Mouse (Mus musculus): ENCODE results near the gene Olfr653.

Olfr653 gene

DNA sequence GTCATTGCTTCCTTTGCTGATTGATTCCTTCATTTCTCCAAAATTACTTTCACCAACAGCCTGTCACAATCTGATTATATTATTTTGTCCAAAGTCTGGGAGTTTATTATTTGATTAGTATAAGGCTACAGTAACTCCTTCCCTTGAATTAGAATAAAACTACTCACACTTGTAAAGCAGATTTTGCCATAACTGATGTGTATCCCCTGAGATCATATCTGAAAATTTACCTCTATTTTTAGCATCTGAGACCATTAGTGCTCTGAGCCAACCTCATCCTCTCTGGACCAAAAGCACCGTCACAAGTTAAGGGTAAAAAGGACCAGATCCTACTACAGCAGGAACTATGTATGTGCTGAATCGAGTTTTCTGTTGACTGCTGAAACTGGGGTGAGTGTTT lies at the start of gene Olfr653:
Gene Olfr653 (plus strand): TSS at position 301 of the 400 bp plus-strand sequence.
- DNase-seq (ENCODE audit: low spot score in 2 of 2): no peak

DNA sequence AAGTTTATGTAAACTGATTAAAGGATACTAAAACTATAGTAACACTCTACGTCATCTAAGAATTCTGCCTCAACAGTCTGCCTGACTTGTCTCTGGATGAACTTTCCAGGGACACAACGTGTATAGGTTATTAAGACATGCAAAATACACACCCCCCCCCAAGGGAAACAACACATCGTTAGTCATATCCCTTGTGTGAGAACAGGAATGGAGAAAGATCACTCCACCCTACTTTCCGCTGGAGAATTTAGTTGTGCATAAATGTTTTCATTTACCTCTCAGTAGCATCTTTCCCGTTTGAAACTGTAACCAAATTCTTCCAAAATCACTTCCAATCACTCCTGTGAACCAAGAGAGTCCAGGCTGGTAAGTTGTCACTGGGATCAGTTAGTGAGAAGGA lies 27.3 kb upstream of the Olfr653 start, which contains the start of gene Olfr651:
Gene Olfr651 (plus strand): TSS at position 301 of the 400 bp plus-strand sequence.
- DNase-seq (ENCODE audit: low spot score in 2 of 2): no peak

DNA sequence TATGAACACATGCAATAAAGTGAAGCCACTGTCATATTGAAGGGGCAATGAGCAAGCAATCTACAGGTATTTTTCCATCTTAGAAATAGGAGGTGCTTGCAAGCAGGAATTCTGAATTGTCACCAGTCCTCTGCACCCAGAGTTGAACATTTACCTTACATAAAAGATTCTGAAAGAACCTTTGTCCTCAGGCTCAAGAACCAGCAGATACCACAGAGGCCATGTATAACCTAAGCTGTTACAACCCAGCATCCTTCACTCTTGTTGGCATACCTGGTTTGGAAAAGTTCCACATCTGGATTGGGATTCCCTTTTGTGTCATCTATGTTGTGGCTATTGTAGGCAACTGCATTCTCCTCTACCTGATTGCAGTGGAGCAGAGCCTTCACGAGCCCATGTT lies 24.4 kb upstream of the Olfr653 start:
- no peak for DNase-seq (ENCODE audit: low spot score in 2 of 2)

DNA sequence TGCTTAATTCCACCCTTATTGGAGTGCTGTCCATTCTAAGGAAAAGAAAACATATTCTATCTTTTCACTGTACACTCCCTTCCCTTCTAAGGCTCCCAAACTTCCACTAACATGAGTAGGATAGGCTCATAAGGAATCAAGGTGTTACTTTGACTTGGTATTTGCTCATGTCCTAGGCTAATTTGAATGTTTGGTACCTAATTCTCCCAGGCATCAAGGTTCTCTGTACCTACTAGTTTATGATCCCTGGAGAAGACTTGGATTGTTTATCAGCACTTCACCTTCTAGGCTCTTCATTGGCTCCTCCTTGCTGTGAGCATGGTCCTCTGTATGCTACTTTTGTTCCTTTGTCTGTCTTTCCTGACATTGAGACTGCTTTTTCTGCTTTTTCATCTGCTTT lies 16.5 kb upstream of the Olfr653 start, which contains the start of gene Olfr652:
Gene Olfr652 (plus strand): TSS at position 301 of the 400 bp plus-strand sequence.
- DNase-seq (ENCODE audit: low spot score in 2 of 2): no peak

DNA sequence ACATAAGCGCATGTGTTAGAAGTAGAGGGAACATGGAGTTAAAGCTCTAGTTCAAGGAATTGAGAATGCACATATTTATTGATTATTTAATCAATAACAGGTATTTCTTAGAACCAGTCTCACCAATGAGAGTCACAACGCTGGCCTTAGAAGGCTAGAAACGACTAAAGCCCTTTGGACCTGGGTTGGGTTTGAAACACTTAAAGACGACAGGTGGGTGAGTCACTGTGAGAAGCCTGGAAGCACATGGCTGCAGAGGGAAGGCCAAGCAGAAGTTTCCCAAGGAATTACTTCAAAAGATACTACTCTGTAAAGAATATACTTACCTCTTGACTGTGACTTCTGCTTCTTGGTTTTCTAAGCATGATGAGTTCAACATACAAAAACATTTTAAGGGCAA lies 3.7 kb downstream of the Olfr653 start:
- DNase-seq (ENCODE audit: low spot score in 2 of 2): no peak

DNA sequence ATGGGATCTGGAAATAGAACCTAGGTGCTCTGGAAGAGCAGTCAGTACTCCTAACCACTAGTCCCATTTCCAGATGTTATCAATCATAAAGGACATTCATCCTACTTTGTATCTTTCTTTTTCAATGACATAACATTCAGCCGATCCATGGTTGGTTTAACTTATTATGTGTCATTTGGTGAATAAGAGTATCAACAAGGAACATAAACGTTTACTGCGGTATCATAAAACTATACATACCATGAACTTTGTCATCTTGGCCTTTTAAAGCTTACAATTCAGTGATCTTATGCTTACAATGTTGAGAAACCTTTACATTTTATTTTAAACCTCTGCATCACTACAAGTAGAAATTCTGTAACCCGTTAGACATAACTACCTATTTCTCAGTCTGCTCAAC lies 4.3 kb downstream of the Olfr653 start:
- DNase-seq (ENCODE audit: low spot score in 2 of 2): no peak

DNA sequence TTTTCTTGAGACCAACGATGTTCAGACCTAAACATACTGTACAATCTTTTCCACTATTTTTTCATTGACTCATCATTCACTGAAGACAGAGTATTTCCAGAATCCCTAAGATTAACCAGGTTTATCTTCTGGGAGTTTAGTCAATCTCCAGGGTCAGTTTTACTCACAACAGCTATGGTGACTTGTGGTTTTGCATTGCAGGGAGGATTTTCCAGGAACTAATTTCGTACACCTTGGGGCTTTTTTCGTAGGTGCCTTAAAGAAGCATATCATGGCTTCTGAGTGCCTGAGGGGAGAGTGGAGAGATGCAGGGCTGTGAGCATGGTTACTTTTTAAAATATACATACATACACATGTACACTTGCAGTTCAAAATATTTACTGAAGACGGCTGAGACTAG lies 9.6 kb downstream of the Olfr653 start, which contains the start of gene Olfr654:
Gene Olfr654 (plus strand): TSS at position 301 of the 400 bp plus-strand sequence.
- no peak for DNase-seq (ENCODE audit: low spot score in 2 of 2)

DNA sequence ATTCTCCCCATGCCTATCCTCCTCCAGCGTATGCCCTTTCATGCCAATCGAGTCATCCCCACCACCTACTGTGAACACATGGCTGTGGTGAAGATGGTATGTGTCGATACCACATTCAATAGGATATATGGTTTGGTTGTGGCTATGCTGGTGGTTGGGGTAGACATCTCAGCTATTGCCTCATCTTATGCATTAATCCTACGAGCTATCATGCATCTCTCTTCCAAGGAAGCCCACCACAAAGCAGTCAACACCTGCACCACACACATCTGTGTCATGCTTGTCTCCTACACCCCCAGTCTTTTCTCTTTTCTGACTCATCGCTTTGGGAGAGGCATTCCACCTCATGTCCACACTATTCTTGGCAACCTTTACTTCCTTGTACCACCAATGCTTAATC lies 11.2 kb downstream of the Olfr653 start:
- no peak for DNase-seq (ENCODE audit: low spot score in 2 of 2)

DNA sequence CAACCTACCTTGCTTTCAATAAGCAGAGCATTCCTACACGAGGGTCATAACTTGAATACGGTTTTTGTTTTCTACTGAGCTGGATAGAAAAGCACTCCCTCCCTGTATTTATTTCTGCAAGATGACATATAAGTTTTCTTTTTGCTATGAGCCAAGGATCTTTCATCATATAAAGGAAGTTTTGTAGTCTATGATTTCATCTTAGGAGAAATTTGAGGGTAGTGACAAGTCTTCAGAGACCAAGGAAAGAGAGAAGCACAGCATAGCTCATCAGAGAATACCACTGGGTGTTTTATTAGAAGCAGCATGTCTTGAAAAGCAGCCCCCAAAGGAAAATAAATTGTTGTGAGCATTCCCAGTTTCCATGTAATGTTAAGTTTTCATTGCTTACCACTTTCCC lies 24.6 kb downstream of the Olfr653 start, which contains the start of gene Olfr655:
Gene Olfr655 (minus strand): TSS at position 101 of the 400 bp plus-strand sequence.
- DNase-seq (ENCODE audit: low spot score in 2 of 2): no peak

DNA sequence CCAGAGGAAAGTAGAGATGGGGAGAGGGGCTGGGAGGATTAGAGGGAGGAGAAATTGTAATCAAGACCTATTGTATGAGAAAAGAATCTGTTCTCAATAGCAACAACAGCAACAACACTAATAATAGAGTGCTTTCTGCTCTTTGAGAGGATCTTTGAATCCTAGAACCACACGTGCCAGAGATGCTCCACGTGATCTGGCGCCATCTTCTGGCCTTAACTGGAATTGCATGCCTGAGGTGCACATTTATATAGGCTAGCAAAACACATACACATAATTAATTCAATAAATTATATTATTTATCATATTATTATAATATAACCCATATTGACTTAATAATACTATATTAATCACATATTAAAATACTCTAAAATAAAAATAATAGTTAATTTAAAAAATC lies 26.1 kb downstream of the Olfr653 start:
- DNase-seq (ENCODE audit: low spot score in 2 of 2): peak; percentile 11 to 40

DNA sequence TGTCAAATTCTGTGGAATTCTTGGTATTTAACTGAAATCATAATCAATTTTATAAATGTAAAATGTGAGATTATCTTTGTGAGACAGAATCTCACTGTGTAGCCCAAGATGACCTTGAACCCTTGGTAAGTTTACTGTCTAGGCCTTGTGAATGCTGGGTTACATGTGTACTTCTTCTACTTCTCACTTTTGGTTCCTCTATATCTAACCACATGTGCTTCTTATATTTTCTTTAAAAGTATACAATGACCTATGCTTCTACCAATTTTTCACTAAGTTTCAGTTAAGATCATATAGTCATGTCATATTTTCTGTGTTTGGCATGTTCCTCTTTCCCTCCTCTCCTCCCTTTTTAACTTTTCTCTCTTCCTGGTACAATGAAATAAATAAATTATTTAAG lies 27.6 kb downstream of the Olfr653 start:
- no peak for DNase-seq (ENCODE audit: low spot score in 2 of 2)

DNA sequence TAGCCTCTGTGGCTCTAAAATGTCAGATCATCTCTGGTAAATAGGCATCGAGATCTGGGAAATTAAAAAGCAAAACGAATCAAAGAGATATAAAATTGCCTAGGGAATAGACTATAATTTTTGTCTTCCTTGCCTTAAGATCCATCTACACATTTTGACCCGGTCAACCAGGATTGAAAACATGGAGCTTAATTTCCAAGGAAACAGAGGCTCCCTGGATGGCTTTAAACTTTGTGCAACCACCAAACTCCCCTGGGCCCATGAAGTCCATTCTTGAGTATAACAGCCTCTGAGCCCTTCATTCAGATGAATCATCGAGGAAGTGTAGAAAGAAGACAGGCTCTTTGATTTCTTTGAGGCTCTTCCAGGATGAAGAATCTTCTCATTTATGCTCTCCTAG lies 36.5 kb downstream of the Olfr653 start, which contains the start of gene Olfr656:
Gene Olfr656 (plus strand): TSS at position 301 of the 400 bp plus-strand sequence.
- no peak for DNase-seq (ENCODE audit: low spot score in 2 of 2)

DNA sequence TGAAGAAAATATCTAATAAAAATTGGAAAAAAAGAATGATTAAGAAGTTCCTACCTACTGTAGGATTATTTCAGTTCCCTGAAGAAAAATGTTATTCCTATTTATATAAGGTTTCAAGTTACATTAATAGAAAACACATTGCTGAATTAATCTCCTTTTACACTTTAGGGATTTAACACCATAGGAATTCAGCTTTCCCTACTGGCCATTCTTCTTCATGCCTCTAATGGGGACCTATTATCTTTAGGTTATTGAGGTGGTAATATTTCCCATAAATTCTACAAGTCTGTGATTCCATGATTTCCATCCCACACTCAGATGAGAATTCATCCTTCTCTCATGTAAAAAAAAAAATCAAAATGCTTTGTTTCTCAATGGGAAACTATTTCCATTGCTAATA lies 47.4 kb downstream of the Olfr653 start, which contains the start of gene Olfr657:
Gene Olfr657 (plus strand): TSS at position 301 of the 400 bp plus-strand sequence.
- no peak for DNase-seq (ENCODE audit: low spot score in 2 of 2)
